10 mouse cellular contexts compared by ENCODE assay signal in the genomic region with DNA sequence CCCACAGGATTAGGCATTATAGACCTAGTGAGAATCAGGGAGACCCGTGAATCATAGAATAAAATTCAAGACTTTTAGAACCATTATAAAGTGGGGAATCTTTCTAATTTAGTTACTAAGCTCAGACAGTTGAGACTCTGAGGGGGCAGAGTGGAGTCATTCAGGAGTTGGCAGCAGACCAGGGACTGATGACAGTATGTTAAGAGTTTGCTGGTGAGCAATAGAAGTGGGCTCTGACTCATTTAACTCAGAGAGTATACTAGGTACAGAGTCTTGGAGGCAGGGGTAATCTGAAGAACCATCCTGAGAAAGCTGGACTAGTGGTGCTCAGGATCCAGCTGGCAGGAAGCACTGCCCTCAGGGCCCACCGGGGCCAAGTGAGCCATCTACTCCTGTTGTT.
DNase-seq lines count a peak whose midpoint lies in the region; ATAC-seq lines count a peak whose summit lies in the region.
"Had no signal": no experiment of that assay in that cellular context is flagged by ENCODE, and none has a peak within 500 bp of the region (broad histone marks: within the 10 kb centered on the region; RNA-seq: fewer than 3 reads in every experiment).

No protein-coding gene starts in this region.

- no peak overlapping the region for H3K4me3 ChIP-seq in midbrain, embryonic 10.5 days
- no peak overlapping the region for H3K4me3 ChIP-seq in kidney, embryonic 14.5 days (ENCODE audit: low read length)
- H3K4me3 ChIP-seq: limb, embryonic 15.5 days; lung, embryonic 15.5 days had no signal

- peak; percentile 11 for DNase-seq in heart, postnatal 4 days
- DNase-seq in heart, adult 8-10 months (ENCODE audit: low spot score): no peak
- peak; percentile 68 for DNase-seq in adrenal gland, postnatal 10 days
- DNase-seq in layer of hippocampus, postnatal 36 days: peak; percentile 18 to 40
- peak; percentile 61 for DNase-seq in right cerebral cortex, postnatal 14 days
- DNase-seq in midbrain, embryonic 10.5 days (ENCODE audit: low spot score): no peak
- DNase-seq: kidney, postnatal 14 days had no signal

- H3K36me3 ChIP-seq in midbrain, embryonic 10.5 days: no peaks in the 10 kb centered on the region
- no peaks in the 10 kb centered on the region for H3K36me3 ChIP-seq in kidney, embryonic 14.5 days (ENCODE audit: control insufficient read depth, insufficient read depth, low read length)
- H3K36me3 ChIP-seq: limb, embryonic 15.5 days; lung, embryonic 15.5 days had no signal

- no peaks in the 10 kb centered on the region for H3K4me1 ChIP-seq in midbrain, embryonic 10.5 days
- H3K4me1 ChIP-seq in kidney, embryonic 14.5 days (ENCODE audit: control insufficient read depth, insufficient read depth, low read length): no peaks in the 10 kb centered on the region
- H3K4me1 ChIP-seq: limb, embryonic 15.5 days; lung, embryonic 15.5 days had no signal

- no peak overlapping the region for H3K9ac ChIP-seq in kidney, embryonic 14.5 days (ENCODE audit: low read depth, low read length)
- H3K9ac ChIP-seq: limb, embryonic 15.5 days; lung, embryonic 15.5 days had no signal

- 82% methylated on average over 2 of the region's 2 CpGs for WGBS in midbrain, embryonic 10.5 days
- 84% methylated on average over 2 of the region's 2 CpGs for WGBS in kidney, embryonic 14.5 days

- no peak for ATAC-seq in kidney, embryonic 14.5 days (ENCODE audit: low FRiP score, low TSS enrichment)

- H3K27ac ChIP-seq in midbrain, embryonic 10.5 days (replicated peaks): no peak overlapping the region
- H3K27ac ChIP-seq in kidney, embryonic 14.5 days (ENCODE audit: low read depth, low read length): no peak overlapping the region
- H3K27ac ChIP-seq: limb, embryonic 15.5 days; lung, embryonic 15.5 days had no signal

- no peaks in the 10 kb centered on the region for H3K27me3 ChIP-seq in midbrain, embryonic 10.5 days (ENCODE audit: low read depth, poor library complexity, severe bottlenecking)
- no peaks in the 10 kb centered on the region for H3K27me3 ChIP-seq in kidney, embryonic 14.5 days (ENCODE audit: control insufficient read depth, insufficient read depth, low read length)
- H3K27me3 ChIP-seq: limb, embryonic 15.5 days; lung, embryonic 15.5 days had no signal

- no peak overlapping the region for H3K4me2 ChIP-seq in kidney, embryonic 14.5 days (replicated peaks; ENCODE audit: low read depth, low read length)
- H3K4me2 ChIP-seq: limb, embryonic 15.5 days; lung, embryonic 15.5 days had no signal

- no peaks in the 10 kb centered on the region for H3K9me3 ChIP-seq in midbrain, embryonic 10.5 days (replicated peaks)
- no peaks in the 10 kb centered on the region for H3K9me3 ChIP-seq in kidney, embryonic 14.5 days (ENCODE audit: control insufficient read depth, low read length)
- H3K9me3 ChIP-seq: limb, embryonic 15.5 days; lung, embryonic 15.5 days had no signal

Comparison
In these comparisons a context has a peak if more than half of its experiments do, and no peak if none do; other contexts are left out.
1. DNase-seq: peak in heart, postnatal 4 days (single experiment), adrenal gland, postnatal 10 days (single experiment), layer of hippocampus, postnatal 36 days (2 of 2) and right cerebral cortex, postnatal 14 days (single experiment); none in heart, adult 8-10 months (single experiment) and midbrain, embryonic 10.5 days (single experiment).